Mouse (Mus musculus) thymus, postnatal 0 days (tissue): ENCODE data around the gene Il10rb. TPM values are rescaled to one million over a fixed set of nuclear protein-coding genes. Genes with fewer than 3 reads are reported as not detected.

Experiments
- DNase-seq: peaks from one replicate; pipeline ENCODE4 v3.0.0-alpha.2; 2015; ENCODE audit warnings: low spot score
- polyA plus RNA-seq: library from polyadenylated mRNA; unstranded; fragments of >200 nt; fragmentation: Nextera tagmentation; extraction: Ambion mirVana; gene quantifications from 2 replicates; pipeline ENCODE4 v1.2.1, GENCODE M21; 2015

Il10rb gene
- polyA plus RNA-seq, result 42.7 and 44.1 TPM in 2 replicates

- peak; percentile 72 for DNase-seq
Measured at GRCm38 (mm10) chr16:91405640-91406584, at the start of gene Il10rb. Gene Il10rb, plus strand, starts transcription at chr16:91406164.

DNA sequence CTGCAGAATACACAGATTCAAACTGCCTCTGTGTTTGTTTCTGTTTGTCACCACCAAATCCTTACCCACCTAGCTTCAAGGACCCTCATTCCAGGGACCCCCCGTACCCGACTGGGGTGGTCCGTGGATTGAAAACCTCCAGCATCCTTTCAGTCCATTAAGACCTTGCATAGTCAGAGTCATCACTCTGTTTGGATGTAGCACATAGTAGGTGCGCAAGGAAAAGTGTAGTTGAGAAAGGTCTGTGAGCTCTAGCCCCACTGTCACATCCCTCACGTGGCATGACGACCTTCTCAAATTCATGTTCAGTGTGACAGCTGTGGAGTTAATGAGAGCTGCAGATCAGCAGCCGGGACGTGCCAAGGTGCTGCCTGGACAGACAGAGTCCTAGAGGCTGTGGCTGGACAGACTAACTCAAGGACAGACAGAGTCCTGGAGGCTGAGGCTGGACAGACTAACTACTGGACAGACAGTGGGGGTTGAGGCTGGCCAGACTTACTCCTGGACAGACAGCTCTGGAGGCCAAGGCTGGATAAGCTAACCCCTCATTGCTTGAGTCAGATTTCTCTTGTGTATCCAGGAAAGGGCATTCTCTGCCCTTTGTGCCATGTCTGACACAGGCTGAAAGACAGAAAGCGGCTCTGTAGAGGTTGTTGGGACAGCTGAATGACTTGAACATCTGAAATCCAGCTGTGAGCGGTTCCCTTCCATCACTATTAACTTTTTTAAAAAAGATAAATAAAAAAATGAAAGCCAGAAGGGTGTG lies 49.0 kb upstream of the Il10rb start:
- DNase-seq, result no peak

- no peak for DNase-seq
Measured at GRCm38 (mm10) chr16:91357526-91357900, 48.5 kb upstream of the Il10rb start.

- DNase-seq, result peak; percentile 87
Measured at GRCm38 (mm10) chr16:91358555-91358954, 47.4 kb upstream of the Il10rb start.

GRCm38 (mm10) chr16:91359531-91359930 lies 46.4 kb upstream of the Il10rb start:
- DNase-seq, result no peak

GRCm38 (mm10) chr16:91360162-91360561 lies 45.8 kb upstream of the Il10rb start:
- no peak for DNase-seq

DNA sequence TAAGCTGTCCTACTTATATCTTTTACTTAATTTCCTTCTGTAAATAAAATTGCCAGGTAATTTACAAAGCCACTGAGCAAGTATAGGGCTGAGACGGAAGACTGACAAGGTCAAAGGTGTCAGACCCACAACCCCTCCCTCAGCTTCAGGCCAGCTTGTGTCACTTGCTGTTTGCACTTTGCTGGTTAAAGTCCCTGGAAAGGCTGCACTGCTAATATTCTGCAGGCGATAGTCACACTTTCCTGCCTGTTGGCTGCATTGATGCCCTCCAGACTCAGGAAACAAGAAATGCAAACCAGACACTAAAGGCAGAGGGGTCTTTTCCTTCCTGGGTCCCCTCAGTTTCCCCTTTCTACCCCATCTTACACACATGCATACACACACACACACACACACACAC lies 44.0 kb upstream of the Il10rb start:
- DNase-seq, result no peak

- DNase-seq, result no peak
Measured at GRCm38 (mm10) chr16:91362616-91363272, 43.2 kb upstream of the Il10rb start.

- no peak for DNase-seq
Measured at GRCm38 (mm10) chr16:91363483-91363882, 42.5 kb upstream of the Il10rb start.

GRCm38 (mm10) chr16:91366567-91366966 lies 39.4 kb upstream of the Il10rb start:
- DNase-seq, result peak; percentile 77

DNA sequence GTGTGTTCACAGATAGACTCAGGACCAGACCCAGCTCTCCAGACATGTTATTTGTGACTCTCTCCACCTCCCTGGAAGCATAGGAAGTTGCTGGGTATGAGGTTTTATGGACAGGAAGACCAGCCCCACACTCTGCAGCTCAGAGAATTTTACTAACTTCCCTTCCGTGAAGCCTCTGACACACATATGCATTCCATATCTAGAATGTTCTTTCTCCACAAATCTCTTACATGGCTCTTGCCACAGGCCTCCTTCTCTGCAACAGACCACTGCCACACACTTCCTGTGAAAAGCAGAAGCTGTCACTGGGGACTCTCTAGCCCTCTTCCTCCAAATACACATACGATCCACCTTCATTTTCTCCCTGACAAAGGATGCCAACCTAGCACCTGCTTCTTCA lies 38.9 kb upstream of the Il10rb start:
- DNase-seq, result no peak

- DNase-seq, result peak; percentile 61
Measured at GRCm38 (mm10) chr16:91372577-91373472, 33.1 kb upstream of the Il10rb start, which contains the start of gene Ifnar2. Gene Ifnar2, plus strand, starts transcription at chr16:91372783.

GRCm38 (mm10) chr16:91373473-91374252 lies 32.3 kb upstream of the Il10rb start:
- DNase-seq, result peak; percentile 46

GRCm38 (mm10) chr16:91374253-91374634 lies 31.7 kb upstream of the Il10rb start:
- DNase-seq, result no peak

DNA sequence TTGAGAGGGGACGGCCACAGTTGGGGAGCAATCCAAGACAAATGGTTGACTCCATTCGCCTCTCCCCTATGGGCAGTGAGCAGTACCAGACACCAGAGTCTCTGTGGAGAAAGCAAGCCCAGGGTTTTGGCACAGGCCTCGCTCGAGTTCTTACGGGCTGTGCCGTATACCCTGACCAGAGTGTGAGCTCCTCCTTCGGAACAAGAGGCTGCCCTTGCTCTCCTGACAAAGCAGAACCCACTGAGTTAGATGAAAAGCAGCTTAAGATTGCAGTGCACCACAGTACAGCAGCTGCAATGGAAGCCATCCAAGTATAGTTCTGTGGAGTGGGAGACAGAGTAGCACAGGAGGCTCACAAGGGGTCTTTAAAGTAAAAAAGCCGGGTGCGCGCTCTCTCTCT lies 29.3 kb upstream of the Il10rb start:
- DNase-seq, result no peak

DNA sequence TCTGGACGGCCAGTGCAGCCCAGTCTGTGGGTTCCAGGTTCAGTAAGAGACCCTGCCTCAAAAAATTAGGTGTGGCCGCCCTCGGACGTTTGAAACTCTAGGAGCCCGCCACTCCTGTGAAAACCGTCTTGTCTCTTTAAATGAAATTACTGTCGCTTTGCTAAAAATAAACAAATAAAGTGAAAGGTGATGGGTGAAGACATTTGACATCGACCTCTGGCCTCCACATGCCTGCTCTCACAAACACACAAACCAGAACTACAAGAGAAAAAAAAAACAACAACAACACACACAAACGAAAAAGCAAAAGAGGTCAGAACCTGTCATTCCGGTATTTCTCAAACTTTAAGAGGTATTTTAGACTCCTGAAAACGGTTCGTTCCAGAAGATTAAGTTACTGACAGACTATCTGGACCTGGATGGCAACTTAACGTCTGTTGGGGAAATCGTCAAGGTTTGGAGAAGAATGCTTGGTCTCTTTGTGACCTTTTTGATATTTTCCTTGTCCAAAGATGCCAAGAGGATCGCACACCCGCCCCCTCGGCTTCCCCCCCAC lies 27.5 kb upstream of the Il10rb start:
- no peak for DNase-seq

DNA sequence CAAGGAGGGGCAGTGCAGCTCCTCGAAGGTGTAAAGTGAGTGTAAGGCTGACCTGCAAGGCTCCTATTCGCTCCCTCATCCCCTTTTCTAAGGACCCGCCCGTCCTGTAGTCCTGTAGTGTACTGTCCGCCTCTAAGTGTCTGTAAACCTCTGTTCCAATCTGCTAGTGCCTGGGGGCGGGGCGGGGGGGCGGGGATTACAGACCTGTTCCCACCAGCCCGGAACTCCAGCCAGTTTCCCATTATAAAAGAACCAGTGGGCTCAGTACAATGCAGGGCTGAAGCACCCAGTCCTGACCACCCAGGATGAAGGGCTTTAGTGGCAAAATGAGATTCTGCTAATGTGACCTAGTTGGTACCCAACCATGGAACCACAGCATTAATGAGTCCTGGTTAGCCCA lies 27.0 kb upstream of the Il10rb start:
- DNase-seq, result no peak

- no peak for DNase-seq
Measured at GRCm38 (mm10) chr16:91379412-91379811, 26.6 kb upstream of the Il10rb start.

DNA sequence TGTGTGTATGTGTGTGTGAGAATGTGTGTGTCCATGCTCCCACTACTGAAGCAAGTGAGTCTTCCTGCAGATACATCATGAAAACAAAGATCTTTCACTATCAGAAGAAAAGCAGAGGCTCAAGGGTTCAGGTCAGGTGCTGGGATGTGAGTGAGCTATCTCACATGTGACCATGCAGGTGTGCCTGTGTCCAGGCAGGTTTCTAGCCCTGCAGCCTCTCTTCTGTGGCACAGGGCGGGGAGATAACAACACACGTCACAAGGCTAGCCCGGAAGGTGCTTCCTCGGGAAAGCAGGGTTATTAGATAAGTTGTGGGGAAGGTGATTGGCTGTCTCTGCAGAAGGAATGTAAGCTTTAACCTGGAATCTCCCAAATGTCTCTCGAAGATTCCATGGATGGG lies 25.8 kb upstream of the Il10rb start:
- no peak for DNase-seq

DNA sequence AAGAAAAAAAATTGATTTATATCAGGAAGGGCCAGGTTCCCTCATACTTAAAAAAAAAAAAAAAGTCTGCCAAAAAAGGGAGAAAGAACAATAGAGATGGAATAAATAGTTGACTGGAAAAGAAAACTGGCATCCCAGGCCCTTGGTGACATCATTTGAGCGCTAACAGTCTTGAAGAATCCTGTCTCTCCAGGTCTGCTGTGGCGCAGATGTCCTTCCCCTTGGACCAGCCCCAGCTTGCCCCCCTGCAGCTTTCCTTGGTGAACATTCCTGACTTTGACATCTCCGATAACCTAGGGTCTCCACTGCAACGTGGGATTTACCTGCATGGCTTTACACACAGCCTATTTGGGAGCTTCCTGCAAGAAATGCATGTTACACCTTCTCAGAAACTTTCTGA lies 24.4 kb upstream of the Il10rb start:
- no peak for DNase-seq
